Mouse (Mus musculus): ENCODE data around the gene Tfrc. TPM values are rescaled to one million over a fixed set of nuclear protein-coding genes. Genes with fewer than 3 reads are reported as not detected.

Gene Tfrc
- polyA plus RNA-seq, 1 experiment from 2014 or later: 40.2 TPM

DNA sequence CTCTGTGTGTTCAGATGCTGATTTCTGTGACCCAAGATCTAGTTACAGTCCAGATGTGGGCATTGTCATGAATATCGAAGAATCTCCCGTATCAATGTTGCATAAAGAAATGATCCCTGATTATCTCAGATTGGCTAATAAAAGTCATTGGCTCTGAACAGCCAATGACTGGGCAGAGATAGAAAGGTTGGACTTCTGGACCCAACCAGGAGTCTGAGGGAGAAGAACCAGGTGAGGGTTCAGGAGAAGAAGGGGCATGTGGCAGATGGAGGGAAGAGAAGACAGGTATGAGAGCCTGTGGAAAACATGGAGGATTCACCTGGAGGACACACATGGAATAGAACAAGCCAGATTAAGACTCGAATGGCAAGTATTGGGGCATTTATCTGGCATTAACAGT lies 20.2 kb upstream of the Tfrc start:
- H3K9me3 ChIP-seq (ENCODE audit: control insufficient read depth, low read length): no peaks in the 10 kb centered on the region
- no peaks in the 10 kb centered on the region for H3K36me3 ChIP-seq (ENCODE audit: control insufficient read depth, insufficient read depth, low read length)
- ATAC-seq (ENCODE audit: low read depth): no peak
- H3K4me2 ChIP-seq (ENCODE audit: low read depth, low read length): no peak overlapping the region
- no peak overlapping the region for H3K9ac ChIP-seq (ENCODE audit: low read depth, low read length)
- DNase-seq (ENCODE audit: low spot score): no peak
- WGBS: 87% methylated on average over 3 of the region's 3 CpGs
- no peaks in the 10 kb centered on the region for H3K4me1 ChIP-seq (ENCODE audit: control insufficient read depth, insufficient read depth, low read length)
- no peaks in the 10 kb centered on the region for H3K27me3 ChIP-seq (replicated peaks; ENCODE audit: control insufficient read depth, insufficient read depth, low read length)
- no peak overlapping the region for H3K4me3 ChIP-seq (ENCODE audit: low read depth, low read length)
- H3K27ac ChIP-seq (replicated peaks; ENCODE audit: low read depth, low read length): no peak overlapping the region

DNA sequence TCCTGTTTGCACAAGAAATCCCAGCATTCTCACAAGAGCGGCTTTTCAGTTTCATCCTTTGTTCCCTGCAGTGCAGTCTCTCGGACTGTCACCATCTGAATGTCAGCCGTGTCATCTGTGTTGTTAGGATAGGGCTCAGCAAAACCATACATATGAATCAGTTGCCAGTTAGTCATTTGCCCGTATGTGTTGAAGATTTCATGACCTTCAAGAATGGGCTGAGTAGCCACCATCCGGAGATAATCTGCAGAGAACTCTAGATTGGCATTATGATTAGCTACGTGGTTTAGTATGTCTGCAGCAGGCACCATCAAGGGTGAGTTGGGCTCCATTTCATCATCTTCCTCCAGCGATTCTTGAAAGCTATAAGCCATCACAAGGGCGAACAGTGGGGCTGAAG lies 17.2 kb upstream of the Tfrc start:
- Histone ChIP-seq H3K9ac (ENCODE audit: low read depth, low read length) (no peak overlapping the region), H3K27ac (replicated peaks; ENCODE audit: low read depth, low read length) (no peak overlapping the region), H3K4me2 (ENCODE audit: low read depth, low read length) (no peak overlapping the region), H3K4me1 (ENCODE audit: control insufficient read depth, insufficient read depth, low read length) (no peaks in the 10 kb centered on the region), H3K36me3 (ENCODE audit: control insufficient read depth, insufficient read depth, low read length) (no peaks in the 10 kb centered on the region), H3K9me3 (ENCODE audit: control insufficient read depth, low read length) (no peaks in the 10 kb centered on the region), H3K27me3 (replicated peaks; ENCODE audit: control insufficient read depth, insufficient read depth, low read length) (no peaks in the 10 kb centered on the region), H3K4me3 (ENCODE audit: low read depth, low read length) (no peak overlapping the region)
- WGBS: 85% methylated on average over 8 of the region's 8 CpGs
- no peak for ATAC-seq (ENCODE audit: low read depth)
- DNase-seq (ENCODE audit: low spot score): no peak

DNA sequence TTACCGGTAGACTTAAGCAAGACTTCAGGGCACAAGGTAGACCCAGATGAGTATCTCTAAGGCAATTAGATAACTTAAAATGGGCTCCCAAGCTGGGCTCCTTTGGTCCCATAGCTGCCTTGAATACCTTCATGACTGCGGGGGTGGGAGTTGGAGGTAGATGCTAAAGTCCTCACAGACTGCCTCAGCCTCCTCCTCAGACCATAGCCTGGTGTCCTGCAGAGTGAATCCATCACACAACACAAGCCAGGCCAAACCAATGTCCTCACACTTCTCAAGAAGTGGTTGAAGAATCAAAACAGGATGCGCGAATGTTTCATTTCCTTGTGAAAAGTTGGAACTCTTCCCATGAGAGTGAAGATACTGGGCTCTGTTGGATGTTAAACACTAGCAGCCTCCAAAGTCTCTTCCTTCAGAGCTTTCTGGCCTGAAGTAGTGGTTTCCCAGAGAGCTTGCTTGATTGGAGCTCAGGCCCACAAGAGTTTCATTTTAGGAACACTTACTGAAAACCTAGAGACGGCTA lies 15.4 kb upstream of the Tfrc start:
- no peak overlapping the region for H3K4me3 ChIP-seq (ENCODE audit: low read depth, low read length)
- WGBS: 94% methylated on average over 5 of the region's 5 CpGs
- no peak overlapping the region for H3K27ac ChIP-seq (replicated peaks; ENCODE audit: low read depth, low read length)
- H3K9ac ChIP-seq (ENCODE audit: low read depth, low read length): no peak overlapping the region
- no peak for DNase-seq (ENCODE audit: low spot score)
- H3K27me3 ChIP-seq (replicated peaks; ENCODE audit: control insufficient read depth, insufficient read depth, low read length): no peaks in the 10 kb centered on the region
- ATAC-seq (ENCODE audit: low read depth): no peak
- no peak overlapping the region for H3K4me2 ChIP-seq (ENCODE audit: low read depth, low read length)
- no peaks in the 10 kb centered on the region for H3K36me3 ChIP-seq (ENCODE audit: control insufficient read depth, insufficient read depth, low read length)
- H3K9me3 ChIP-seq (ENCODE audit: control insufficient read depth, low read length): no peaks in the 10 kb centered on the region
- H3K4me1 ChIP-seq (ENCODE audit: control insufficient read depth, insufficient read depth, low read length): no peaks in the 10 kb centered on the region

DNA sequence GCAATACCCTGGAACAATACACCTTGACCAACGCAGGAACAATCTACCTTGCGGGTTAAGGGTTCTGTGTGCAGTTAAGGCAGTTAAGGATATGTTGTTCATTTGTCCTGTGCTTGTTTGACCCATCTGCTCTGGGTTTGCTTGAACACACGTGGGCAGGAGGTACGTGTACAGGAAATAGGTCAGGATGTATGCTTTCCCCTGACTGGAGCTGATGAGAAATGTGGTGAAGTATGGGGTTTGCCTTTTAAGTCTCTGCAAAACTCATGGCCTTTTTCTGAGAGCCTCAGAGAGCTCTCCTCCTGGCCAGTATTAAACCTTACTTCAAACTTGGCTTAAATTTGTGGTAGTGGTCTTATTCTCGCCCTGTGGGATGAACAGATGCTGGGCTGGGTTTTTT lies 14.8 kb upstream of the Tfrc start:
- H3K9me3 ChIP-seq (ENCODE audit: control insufficient read depth, low read length): no peaks in the 10 kb centered on the region
- WGBS: 68% methylated on average over 5 of the region's 5 CpGs
- no peak overlapping the region for H3K4me3 ChIP-seq (ENCODE audit: low read depth, low read length)
- H3K36me3 ChIP-seq (ENCODE audit: control insufficient read depth, insufficient read depth, low read length): no peaks in the 10 kb centered on the region
- H3K4me1 ChIP-seq (ENCODE audit: control insufficient read depth, insufficient read depth, low read length): no peaks in the 10 kb centered on the region
- H3K27ac ChIP-seq (replicated peaks; ENCODE audit: low read depth, low read length): no peak overlapping the region
- H3K27me3 ChIP-seq (replicated peaks; ENCODE audit: control insufficient read depth, insufficient read depth, low read length): no peaks in the 10 kb centered on the region
- no peak overlapping the region for H3K4me2 ChIP-seq (ENCODE audit: low read depth, low read length)
- ATAC-seq (ENCODE audit: low read depth): no peak
- H3K9ac ChIP-seq (ENCODE audit: low read depth, low read length): no peak overlapping the region
- no peak for DNase-seq (ENCODE audit: low spot score)

DNA sequence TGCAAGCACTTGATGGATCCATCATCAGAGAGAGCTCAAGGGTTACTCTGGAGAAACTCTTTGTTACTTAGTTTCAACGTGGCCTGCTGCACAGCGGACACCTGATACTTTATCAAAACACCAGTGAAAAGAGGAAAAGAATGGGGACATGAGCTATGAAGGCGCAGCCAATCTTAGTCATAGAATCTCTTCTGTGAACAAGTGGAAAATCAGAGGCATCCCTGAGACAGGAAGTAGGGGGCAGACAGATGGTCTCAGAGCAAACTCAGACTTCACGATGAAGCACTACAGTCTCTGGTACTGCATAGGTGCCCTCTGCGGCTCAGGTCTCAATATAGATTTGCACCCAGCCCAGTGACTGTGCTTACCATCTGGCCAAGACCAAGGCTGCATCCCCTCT lies 14.0 kb upstream of the Tfrc start:
- 46% methylated on average over 5 of the region's 5 CpGs for WGBS
- Histone ChIP-seq H3K4me2 (ENCODE audit: low read depth, low read length) (no peak overlapping the region), H3K9ac (ENCODE audit: low read depth, low read length) (no peak overlapping the region), H3K27ac (replicated peaks; ENCODE audit: low read depth, low read length) (no peak overlapping the region), H3K4me1 (ENCODE audit: control insufficient read depth, insufficient read depth, low read length) (no peaks in the 10 kb centered on the region), H3K36me3 (ENCODE audit: control insufficient read depth, insufficient read depth, low read length) (no peaks in the 10 kb centered on the region), H3K27me3 (replicated peaks; ENCODE audit: control insufficient read depth, insufficient read depth, low read length) (no peaks in the 10 kb centered on the region), H3K4me3 (ENCODE audit: low read depth, low read length) (no peak overlapping the region), H3K9me3 (ENCODE audit: control insufficient read depth, low read length) (no peaks in the 10 kb centered on the region)
- ATAC-seq (ENCODE audit: low read depth) (no peak), DNase-seq (ENCODE audit: low spot score) (no peak)

DNA sequence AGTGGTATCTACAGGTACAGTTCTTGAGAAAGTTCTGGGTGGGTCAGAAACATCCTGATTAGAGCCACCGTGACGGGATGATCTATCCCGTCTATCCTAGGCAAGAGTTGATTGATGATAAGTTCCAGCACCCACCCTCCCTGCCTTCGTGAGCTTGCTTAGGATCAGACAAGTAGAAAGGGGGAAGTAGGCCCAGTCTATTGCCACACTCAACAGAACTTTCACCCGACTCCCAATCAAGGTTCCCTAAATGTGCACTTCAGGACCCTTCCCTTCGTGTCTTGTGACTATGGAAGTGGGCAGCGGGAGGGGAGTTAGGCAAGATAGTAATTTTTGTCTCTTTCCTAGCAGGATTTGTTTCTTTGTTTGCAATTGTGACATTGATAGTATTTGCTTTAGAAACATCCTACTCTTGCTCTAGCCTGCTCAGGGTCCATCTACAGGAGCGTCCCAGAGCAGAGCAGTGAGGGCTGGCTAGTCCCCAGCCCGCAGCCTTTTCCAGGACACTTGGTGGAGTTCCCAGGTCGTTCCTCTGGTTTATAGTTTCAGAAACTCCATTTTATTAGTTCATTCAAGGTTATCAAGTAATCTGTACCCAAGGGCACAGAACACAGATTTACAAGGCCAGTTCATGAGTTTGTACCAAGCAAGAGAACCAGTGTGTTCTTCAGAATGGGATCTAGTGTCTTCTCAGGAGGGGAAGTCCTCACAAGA lies 13.4 kb upstream of the Tfrc start:
- Histone ChIP-seq H3K9me3 (ENCODE audit: control insufficient read depth, low read length) (no peaks in the 10 kb centered on the region), H3K36me3 (ENCODE audit: control insufficient read depth, insufficient read depth, low read length) (no peaks in the 10 kb centered on the region), H3K27me3 (replicated peaks; ENCODE audit: control insufficient read depth, insufficient read depth, low read length) (no peaks in the 10 kb centered on the region), H3K4me1 (ENCODE audit: control insufficient read depth, insufficient read depth, low read length) (no peaks in the 10 kb centered on the region), H3K4me3 (ENCODE audit: low read depth, low read length) (no peak overlapping the region), H3K27ac (replicated peaks; ENCODE audit: low read depth, low read length) (no peak overlapping the region), H3K4me2 (ENCODE audit: low read depth, low read length) (no peak overlapping the region), H3K9ac (ENCODE audit: low read depth, low read length) (no peak overlapping the region)
- no peak for DNase-seq (ENCODE audit: low spot score)
- 87% methylated on average over 10 of the region's 10 CpGs for WGBS
- no peak for ATAC-seq (ENCODE audit: low read depth)

DNA sequence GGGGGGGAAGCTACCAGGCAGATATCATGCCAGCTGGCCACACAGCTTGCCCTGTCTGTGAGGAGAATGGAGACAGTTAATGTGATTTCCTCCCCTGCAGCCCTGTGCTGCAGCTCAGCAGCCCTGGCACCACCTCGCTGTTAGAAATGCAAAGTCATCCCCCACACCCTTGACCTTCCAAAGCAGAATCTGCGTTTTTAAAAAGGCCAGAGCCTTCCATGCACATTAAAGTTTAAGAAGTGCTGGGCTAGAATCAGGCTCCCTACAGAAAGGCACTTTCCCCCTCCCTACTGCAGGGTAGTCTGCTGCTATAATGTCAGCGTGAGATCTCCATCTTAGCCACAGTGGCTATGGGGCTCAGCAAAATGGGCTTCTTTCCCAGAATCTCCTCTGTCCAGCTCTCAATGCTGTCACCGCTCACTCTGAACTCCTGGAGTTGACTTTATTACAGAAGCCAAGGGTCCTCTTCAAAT lies 10.8 kb upstream of the Tfrc start:
- H3K36me3 ChIP-seq (ENCODE audit: control insufficient read depth, insufficient read depth, low read length): no peaks in the 10 kb centered on the region

DNA sequence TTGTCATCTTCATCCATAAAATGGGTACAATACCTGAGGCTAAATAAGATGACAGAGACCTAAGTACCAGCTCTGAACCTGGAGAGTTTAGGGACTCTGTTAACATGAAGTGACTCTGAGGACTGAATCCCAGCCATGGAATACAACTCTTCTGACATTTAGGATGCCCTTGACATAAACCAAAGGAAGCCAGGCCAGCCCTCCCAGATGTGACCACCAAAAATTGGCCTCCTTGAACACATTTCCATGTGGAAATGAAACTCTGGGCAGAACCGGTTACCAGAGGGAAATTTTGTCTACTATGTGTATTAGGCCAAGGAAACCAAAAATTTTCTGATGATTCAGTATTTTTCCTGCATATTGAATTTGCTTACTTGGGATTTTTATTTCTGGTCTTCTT lies 9.6 kb upstream of the Tfrc start:
- H3K27ac ChIP-seq (replicated peaks; ENCODE audit: low read depth, low read length): no peak overlapping the region
- H3K4me1 ChIP-seq (ENCODE audit: control insufficient read depth, insufficient read depth, low read length): no peaks in the 10 kb centered on the region
- no peaks in the 10 kb centered on the region for H3K27me3 ChIP-seq (replicated peaks; ENCODE audit: control insufficient read depth, insufficient read depth, low read length)
- H3K9ac ChIP-seq (ENCODE audit: low read depth, low read length): no peak overlapping the region
- H3K36me3 ChIP-seq (ENCODE audit: control insufficient read depth, insufficient read depth, low read length): no peaks in the 10 kb centered on the region
- ATAC-seq (ENCODE audit: low read depth): no peak
- WGBS: 75% methylated on average over 1 of the region's 1 CpGs
- no peak overlapping the region for H3K4me3 ChIP-seq (ENCODE audit: low read depth, low read length)
- no peak overlapping the region for H3K4me2 ChIP-seq (ENCODE audit: low read depth, low read length)
- no peaks in the 10 kb centered on the region for H3K9me3 ChIP-seq (ENCODE audit: control insufficient read depth, low read length)
- DNase-seq (ENCODE audit: low spot score): no peak

More for the DNA sequence above, 10.8 kb upstream of the Tfrc start:
- WGBS: 34% methylated on average over 4 of the region's 4 CpGs
- ATAC-seq (ENCODE audit: low read depth) (no peak), DNase-seq (ENCODE audit: low spot score) (peak; percentile 23)
- no peaks in the 10 kb centered on the region for H3K4me1 ChIP-seq (ENCODE audit: control insufficient read depth, insufficient read depth, low read length)
- H3K4me3 ChIP-seq (ENCODE audit: low read depth, low read length): no peak overlapping the region
- no peaks in the 10 kb centered on the region for H3K27me3 ChIP-seq (replicated peaks; ENCODE audit: control insufficient read depth, insufficient read depth, low read length)
- H3K4me2 ChIP-seq (ENCODE audit: low read depth, low read length): no peak overlapping the region
- no peak overlapping the region for H3K27ac ChIP-seq (replicated peaks; ENCODE audit: low read depth, low read length)
- H3K9ac ChIP-seq (ENCODE audit: low read depth, low read length): no peak overlapping the region; the same call in 1 of the 2 replicates
- no peaks in the 10 kb centered on the region for H3K9me3 ChIP-seq (ENCODE audit: control insufficient read depth, low read length)

DNA sequence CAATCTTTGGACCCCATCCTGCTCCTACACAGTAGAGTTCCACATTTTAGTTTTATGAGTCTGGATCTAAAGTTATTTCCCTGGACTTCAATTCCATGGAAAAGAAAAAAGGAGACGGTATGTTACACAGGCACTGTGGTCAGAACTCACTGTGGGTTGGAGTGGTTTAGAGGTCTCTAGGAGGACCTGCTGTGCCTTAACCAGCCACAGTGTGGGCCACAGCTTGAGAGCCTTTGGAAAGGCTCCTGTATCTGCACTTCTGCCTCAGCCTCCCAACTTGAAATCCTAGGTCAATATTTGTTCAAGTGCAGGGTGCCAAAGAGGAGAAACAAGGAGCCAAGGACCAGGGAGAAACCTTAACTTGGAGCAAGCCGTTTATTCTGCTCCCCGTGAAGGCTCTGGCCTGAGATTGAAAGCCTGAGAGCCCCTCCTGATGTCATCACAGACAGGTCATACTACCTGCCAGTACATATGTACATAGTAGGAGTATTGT lies 6.5 kb upstream of the Tfrc start:
- no peaks in the 10 kb centered on the region for H3K4me1 ChIP-seq (ENCODE audit: control insufficient read depth, insufficient read depth, low read length)
- H3K4me3 ChIP-seq (ENCODE audit: low read depth, low read length): no peak overlapping the region
- no peak for DNase-seq (ENCODE audit: low spot score)
- ATAC-seq (ENCODE audit: low read depth): no peak
- no peaks in the 10 kb centered on the region for H3K27me3 ChIP-seq (replicated peaks; ENCODE audit: control insufficient read depth, insufficient read depth, low read length)
- H3K9me3 ChIP-seq (ENCODE audit: control insufficient read depth, low read length): no peaks in the 10 kb centered on the region
- H3K9ac ChIP-seq (ENCODE audit: low read depth, low read length): no peak overlapping the region
- 88% methylated on average over 3 of the region's 3 CpGs for WGBS
- H3K36me3 ChIP-seq (ENCODE audit: control insufficient read depth, insufficient read depth, low read length): no peaks in the 10 kb centered on the region
- H3K4me2 ChIP-seq (ENCODE audit: low read depth, low read length): no peak overlapping the region
- H3K27ac ChIP-seq (replicated peaks; ENCODE audit: low read depth, low read length): no peak overlapping the region

Measured in embryonic facial prominence, embryonic 14.5 days (tissue).